Mouse (Mus musculus) spleen, postnatal 36 days (tissue): ENCODE measurements at regions not wholly inside any gene's neighbourhood (a gene's known extent, or its start where the extent isn't known, plus 50 kb on each side); places are given as distances from the start of the nearest gene placed in this dataset.

ENCODE experiments used
- DNase-seq, 2 experiments: peaks; one replicate each; pipeline ENCODE4 v3.0.0; 2022; ENCODE audit warnings: low spot score in 2 of 2, mixed read lengths in 1 of 2

DNA sequence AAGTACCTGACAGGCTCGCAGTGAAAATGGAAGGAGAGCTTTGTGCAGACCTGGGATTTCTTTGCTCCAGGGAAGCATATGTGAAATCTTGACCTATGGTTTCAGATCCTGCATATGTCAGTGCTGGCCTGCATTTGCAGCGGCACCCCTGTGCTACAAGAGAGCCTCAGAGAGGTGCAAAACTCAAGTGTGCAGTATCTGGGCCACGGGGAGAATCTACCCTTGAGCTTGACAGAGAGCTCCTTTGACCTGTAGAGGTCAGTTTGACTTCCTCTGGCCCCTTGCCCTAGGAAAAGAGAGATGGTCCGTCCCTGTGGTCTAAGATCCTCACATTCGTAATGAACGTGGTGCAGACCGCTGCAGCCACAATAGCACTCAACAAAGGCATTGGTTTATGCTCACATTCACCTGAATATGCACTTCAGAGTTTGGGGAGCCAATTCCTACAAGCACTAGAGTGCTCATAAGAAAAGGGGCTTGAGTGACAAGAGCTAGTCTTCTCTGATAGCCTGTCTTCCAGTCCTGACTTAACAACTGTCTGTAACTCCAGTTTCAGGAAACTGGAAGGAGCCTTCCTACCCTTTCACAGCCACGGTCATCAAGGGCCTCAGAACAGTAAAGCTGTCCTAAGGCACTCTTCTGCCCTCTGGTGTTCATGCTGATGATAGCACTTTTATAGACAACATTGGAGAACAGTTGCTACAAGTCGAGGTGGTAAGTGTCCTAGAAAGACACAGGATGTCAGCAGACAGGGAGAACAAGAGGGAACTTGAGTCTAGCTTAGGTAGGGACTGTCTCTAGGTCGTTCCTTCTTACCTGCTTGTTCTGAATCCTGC is 200.0 kb upstream of the Apob start:
- no peak for DNase-seq

DNA sequence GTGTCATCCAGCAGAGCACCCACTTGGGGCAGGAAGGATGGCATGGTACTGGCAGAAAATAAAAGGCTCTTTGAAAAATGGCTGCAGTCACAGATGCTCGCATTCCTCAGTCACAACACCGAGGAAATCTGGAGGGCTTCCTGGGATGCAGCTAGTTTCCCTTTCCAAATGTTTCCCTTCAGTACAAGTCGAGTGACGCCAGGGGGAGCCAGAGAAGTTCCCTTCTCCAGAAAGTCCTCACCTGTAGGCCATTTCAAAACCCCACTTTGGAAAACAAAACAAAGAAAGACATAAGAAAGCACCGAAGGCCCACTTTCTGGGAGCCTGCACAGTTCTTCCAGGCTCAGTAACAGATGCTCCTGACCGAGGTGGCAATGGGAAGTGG is 199.4 kb upstream of the Apob start:
- DNase-seq = no peak

DNA sequence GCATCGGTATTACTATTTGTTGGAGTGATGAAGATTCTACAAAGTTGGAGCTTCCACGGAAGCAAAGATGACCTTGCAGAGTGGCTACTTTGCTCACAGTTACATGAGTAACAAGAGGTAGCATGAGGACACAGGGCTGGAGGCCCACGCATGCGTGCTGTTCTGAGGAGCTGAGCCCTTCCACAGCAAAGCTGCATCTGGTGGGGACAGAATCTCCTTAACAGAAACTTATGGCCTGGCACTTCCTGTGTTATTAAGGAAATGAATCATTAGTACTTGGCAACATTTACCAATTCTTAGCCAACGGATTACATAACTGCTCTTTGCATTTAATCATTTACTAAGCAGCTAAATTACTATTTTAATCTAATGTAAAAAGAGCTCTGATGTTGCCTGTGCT is 160.8 kb upstream of the Apob start:
- DNase-seq = no peak

DNA sequence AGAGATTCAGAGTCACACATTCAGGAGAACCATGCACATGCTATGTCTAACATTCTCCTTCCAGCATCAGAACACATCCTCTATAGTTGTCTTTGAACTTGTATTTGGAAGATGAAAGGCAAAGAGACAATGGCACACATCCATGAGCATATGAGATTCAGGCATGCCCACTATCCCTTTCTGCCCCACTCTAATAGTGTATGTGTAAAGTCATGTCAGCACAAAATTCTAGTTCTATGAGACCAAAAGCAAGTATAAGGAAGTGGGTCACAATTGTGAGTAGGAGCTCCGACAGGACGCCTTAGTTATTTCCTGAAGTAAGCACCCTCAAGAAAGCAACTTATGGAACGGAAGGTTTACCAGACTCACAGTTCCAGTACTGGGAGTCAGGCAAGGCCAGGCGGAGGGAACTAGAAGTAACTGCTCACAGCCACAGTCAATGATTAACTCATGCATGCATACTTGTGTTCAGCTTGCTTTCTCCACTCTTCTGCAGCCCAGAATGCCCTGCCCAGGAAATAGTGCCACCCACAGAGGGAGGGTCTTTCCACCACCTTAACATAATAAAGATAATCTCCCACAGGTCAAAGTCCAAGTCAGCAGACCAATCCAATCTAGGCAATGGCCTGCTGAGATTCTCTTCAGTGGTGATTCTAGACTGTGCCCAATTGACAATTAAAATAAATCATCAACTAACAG is 157.3 kb upstream of the Apob start:
- DNase-seq = no peak

DNA sequence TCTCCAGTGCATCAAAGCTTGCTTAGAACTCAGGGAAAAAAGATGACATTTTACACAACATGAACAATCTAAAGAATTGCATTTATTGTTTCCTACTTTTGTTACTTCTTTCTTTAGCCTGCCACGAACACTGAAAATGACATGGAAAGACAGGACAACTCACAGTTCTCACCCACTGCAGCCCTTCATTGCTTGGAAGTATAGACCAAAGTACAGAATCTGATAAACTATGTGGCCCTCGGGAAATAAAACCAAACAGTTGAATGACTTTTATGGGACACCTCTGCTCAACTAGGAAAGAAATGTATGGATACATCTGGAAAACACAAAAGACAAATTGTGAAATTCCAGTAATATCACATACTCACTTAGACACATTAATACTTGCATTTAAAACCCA is 156.7 kb upstream of the Apob start:
- DNase-seq = no peak

DNA sequence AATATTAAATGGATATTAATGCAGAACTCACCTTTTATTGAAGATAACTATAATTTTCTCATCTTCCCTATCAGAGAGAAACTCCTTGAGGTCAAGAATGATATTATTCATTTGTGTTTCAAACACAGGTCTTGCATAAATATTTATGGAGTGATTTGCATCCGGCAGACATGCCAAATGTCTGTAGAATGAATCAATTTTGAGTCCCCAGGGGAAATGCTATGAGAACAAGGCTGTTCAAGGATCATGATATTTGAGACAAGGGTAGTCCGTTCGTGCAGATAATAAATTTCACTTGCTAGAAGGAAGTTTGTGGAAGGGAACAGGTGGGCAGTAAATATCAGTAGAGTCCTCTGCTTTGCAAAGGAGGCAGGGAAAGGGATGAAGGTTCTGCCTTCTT is 141.7 kb upstream of the Apob start:
- DNase-seq = no peak

DNA sequence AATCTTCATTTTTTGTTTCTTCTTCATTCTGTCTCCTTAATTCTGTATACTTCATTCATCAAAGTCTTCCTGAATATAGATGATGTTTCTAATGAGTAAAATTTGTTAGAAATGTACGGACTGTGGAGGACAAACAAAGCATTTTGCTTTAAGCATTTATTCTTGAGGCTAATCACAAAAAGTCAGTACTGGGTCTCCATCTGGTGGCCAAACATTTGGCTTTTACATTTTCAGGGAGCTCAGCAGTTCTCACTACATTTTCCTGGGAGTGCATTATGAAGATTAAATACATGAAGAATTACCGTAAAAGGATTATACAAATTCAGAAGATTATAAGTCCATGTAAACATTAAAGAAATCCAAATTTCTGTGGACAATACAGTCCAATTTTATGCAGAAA is 123.6 kb upstream of the Apob start:
- no peak for DNase-seq

DNA sequence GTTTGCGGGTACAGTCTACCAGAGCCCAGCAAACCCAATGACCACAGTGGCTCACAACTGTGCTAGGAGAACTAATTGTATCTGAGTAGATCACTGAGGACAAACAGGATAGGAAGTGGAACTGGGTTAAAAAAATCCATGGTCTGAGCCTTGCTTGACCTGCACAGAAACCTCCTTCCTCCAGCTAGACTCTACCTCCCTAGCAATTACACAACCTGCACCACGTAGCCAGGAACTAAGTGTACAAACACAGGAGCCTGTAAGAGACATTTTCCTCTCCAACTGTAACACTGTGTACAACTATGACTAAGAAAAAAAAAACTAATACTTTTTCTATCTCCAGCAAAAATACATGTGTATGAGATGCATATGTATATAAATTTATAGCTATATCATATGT is 121.8 kb upstream of the Apob start:
- DNase-seq = no peak

DNA sequence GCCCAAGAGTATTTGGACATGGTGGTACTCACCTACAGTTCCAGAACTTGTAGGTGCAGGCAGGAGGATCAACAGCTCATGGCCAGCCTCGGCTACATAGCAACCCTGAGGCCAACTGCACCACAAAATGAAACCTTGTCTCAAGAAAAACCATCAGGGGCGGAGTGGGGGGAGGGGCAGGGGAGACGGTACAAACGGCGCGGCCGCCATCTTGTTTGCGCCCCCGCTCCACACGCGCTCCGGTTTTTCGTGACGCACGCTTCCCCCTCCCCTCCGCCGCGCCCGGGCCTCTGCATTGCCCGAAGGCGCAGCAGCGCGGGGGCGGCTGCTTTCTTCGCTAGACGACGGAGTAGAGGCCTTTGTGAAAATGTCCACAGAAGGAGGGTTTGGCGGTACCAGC is 117.9 kb upstream of the Apob start:
- DNase-seq = no peak

DNA sequence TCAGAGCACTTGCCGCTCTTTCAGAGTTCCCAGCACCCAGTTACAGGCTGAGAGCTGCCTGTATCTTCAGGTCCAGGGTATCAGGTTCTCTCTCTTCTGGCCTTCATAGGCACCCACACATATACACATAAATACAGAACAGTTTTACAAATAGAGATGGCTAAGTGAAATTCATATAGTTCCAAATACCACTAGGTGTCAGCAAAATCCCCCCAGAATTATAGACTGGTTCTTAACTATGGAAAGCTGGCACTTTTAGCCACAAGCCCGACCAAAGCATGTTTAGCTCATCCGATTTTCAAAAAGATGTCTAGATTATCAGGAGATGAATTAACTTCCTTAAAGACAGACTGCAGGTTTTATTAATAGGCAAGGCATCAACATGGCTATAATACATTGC is 107.4 kb upstream of the Apob start:
- no peak for DNase-seq

DNA sequence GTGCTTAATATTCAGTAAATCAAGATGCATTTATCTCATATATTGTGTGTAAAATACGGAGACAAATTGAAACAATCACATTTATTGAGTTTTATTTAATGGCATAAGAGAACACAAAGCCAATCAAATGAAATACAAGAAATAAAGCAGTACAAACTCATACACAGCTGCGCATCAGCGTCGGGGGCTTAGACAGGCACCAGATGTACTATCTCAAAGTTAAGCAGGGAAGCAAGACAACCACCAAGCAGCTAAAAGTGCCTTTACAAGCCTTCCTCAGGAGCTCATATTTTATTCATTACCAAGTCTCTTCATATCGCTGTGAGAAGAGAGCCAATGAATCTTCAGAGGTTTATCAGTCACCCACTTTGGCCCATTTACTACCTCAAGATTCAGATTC is 107.0 kb upstream of the Apob start:
- no peak for DNase-seq

DNA sequence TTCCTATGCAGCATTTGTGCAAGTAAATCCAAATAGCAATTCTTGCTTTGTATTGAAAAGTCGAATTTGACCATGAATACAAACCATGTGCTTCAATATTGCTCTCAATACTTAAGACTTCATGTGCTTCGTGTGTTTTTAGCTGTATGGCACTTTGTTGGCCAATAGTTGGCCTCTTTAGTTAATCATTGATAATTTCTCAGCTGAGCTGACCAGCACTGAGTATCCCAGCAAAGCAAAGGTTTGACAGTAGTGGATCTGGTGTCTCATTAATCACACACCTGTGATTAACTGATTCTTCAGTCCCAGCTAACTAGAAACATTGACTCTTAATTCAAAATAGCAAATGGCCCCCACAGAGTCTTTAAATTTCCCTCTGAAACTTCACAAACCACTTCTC is 102.0 kb upstream of the Apob start:
- no peak for DNase-seq

DNA sequence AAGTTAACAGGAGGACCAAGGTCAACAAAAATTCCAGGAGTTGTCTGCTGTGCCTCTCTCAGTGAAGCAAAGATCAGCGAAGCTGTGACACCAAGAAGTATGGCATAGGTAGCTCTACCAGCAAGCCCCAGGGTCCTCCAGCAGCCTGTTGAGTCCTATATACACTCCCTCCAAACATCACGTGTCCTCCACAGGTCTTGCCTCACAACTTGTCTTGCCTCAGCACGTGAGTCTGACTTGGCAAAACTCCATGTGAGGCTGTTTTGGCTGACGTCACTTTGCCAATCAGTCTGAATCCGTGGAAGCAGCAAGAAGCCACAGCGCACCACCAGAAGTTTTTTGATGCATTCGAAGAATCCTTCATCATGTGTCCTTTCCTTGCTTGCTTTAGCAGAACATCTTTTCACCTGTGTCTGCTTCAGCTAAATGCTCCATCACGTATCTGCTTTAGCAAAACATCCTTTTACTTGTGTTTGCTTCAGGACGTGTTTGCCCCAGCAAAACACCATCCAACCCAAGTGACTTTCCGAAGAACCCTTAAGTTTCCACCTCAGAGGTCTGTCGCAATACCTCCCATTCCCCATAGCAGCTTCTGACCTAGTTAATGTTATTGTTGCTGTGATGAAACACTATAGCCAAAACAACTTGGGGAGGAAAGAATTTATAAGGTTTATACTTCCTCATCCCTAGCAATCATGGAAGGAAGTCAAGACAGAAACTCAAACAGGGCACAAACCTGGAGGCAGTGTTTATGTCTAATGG is 101.0 kb upstream of the Apob start:
- no peak for DNase-seq

DNA sequence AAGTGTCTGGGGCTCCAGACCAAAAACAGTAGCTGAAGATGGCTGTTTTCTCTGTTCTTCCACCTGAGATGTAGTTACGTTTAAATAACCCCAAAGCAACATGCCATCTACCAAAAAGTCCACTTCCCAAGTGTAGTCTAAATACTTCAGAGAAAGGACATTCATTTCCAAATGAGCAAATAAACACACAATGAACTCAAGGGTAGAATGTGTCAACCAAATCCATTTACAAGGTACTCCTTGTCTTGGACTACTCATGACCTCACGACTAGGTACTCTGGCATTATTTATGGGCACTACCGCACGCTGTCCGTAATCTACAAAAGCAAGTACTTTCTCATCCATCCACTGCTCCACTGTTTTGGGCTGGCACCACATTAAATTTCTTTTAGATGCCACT is 98.7 kb upstream of the Apob start:
- DNase-seq = no peak

DNA sequence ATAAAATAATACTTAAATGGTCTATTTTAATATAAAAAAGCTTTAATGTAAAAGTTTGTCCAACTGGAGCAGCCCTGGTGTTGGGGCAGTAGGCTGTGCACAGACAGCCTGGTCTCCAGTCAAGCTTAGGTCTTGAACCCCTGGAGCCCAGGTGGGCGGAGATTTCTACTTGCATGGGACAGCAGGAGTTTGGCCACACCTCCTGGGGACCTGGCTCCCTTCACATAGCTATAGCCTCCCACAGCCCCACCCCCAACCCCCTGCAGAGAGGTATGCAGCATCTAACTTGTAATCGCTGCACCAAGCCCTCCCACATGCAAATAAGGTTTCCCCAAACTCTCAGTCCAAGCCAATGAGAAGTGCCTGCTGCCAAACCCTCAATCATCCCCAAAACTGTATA is 81.3 kb upstream of the Apob start:
- no peak for DNase-seq

DNA sequence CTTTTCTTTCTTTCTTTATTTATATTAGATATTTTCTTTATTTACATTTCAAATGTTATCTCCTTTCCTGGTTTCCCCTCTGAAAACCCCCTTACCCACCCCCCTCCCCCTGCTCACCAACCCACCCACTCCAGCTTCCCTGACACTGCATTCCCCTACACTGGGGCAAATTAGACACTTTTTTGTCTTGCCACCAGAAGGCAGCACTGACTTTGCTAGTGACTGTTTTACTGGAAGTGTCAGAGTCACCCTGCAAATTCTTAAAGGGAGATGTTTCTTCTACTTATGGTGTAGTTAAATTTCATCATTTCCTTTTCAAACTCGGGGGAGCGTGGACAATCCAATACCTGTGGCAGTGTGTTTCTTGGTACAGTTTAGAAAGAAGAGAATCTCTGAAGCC is 72.1 kb upstream of the Apob start:
- no peak for DNase-seq

DNA sequence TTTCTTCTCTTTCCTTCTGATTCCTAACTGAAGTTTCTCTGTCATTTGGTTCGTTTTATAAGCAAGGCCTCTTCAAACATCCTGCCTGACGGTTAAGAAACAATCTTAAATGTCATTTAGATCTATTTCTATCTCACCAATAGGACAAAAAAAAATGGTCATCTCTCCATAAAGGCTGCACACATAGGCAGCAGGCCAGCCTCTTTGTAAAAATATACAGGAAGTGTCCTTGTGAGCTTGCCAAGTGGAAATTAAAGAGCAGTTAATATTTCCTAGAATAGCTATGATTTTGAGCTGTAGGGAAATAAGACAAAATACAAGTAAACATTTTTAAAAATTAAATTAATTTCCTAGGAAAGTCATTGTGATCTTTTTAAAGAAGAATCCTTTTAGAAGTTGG is 70.6 kb upstream of the Apob start:
- DNase-seq = no peak

DNA sequence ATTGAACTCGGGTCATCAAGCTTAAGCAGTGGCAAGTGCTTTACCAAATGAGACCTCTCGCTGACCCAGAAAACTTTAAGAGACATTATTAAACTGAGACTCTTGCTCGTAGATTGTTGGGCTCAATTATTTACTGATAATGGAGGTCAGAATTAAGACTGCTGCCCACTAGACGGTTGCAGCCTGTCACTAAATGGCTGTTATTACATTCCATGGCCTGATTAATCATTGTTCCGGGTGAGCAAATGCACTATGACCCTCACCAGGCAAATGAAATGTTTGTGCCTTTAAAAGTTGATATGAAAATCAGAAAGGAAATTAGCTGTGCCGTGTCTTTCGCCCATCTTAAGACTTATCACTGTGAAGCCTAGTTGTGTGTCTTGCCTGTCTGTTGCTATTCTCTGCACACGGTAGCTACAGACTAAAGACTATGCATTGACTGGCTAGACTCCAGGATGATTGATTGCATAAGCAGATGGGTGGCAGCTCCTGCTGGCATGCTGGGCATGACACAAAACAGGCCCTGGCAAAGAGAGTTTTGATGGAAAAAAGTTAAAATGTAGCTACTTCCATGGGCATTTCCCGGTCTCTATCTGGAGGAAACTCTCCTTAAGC is 67.6 kb upstream of the Apob start:
- no peak for DNase-seq

DNA sequence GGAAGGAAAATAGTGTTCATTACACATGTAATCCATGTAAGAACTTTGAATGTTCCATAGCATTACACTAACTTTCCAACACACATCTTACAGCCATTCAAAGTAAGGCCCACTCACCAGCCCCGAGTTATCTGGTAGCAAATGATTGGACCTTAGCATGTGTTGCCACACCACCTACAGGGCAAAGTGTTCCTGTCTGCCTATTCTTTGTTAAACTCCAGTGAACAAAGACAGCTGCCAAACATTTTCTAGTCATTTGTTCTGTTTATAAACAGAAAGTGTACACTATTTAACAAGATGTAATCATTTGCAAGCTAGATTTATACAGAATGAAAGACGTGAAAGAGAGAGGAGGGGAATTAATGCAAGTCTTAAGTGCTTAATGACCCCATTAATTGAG is 66.9 kb upstream of the Apob start:
- no peak for DNase-seq

DNA sequence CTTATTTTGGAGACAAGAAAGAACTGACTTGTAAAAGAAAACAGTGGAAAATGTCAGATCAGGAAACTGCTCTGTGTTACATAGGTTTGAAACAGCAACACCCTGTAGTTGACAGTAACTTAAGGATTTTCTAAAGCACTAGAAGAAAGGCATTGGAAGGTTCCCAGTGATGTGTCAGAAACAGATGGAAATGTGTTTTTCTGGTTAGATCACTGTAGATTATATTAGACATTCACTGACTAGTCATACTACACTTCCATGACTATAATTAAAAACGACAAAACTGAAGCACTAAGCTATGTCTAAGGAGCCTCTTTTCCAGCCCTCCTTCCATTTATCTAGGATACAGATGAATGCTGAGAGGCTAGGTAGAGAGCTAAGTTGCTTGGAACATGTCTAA is 59.1 kb upstream of the Apob start:
- no peak for DNase-seq

DNA sequence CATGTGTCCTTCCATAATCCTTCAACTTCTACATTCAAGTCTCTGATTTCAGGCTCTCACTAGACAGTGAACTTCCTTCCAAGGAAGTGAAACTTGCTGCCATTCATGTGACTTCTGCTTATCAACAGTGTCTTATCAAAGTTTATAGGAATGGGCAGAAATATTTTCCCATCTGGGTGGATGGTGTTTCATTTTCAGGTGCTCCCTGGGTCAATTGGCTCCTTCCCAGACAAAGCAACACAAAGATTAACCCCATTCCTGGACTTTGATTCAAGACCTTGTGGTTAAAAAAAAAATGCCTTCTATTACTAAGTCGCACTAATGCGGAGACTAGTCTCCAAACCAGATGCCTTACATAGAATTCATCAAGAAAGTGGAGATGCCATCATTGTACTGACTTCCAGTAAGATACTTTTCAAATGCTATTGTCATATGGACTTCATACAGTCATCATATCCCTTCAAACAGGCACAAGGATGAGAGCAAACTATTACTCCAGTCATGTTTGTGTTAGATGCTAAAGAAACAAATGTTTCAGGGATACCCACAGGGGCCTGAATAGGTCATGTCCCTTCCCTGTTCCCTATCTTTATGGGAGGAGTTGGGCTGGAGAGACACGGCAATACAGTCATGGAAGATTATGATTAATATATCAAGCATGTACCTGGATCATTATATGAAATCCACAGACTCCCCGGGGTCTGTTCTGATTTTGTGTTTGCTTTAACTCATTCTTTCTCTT is 58.3 kb upstream of the Apob start:
- DNase-seq = no peak
